Mouse (Mus musculus) lung, embryonic 14.5 days (tissue): ENCODE data around the gene Cnih3. TPM values are rescaled to one million over a fixed set of nuclear protein-coding genes. Genes with fewer than 3 reads are reported as not detected.
A peak's percentile ranks its signal among the peaks of the same experiment; 100 is the strongest.

Experiments
- ATAC-seq: fragments of 200-750 bp; cut with Nextera tagmentation; 2 replicates; pipeline ENCODE4 v1.8.0; 2017; ENCODE audit warnings: mild to moderate bottlenecking, moderate TSS enrichment, moderate library complexity; ENCODE audit not compliant: insufficient read depth
- DNase-seq: peaks from one replicate; pipeline ENCODE4 v3.0.0-alpha.2; 2015
- H3K27ac ChIP-seq: fragments of 300-500 bp; sonication (generic); 2 replicates; pipeline ENCODE4 v1.5.1; 2014; ENCODE audit warnings: low read depth, mild to moderate bottlenecking, moderate library complexity
- H3K27me3 ChIP-seq: fragments of 300-500 bp; sonication (generic); 2 replicates; pipeline ENCODE4 v1.6.1; 2014; ENCODE audit warnings: low read length, control low read depth; ENCODE audit not compliant: insufficient read depth
- H3K36me3 ChIP-seq: fragments of 300-500 bp; sonication (generic); 2 replicates; pipeline ENCODE4 v1.6.1; 2014; ENCODE audit warnings: control low read depth; ENCODE audit not compliant: insufficient read depth
- H3K4me1 ChIP-seq: fragments of 300-500 bp; sonication (generic); 2 replicates; pipeline ENCODE4 v1.6.1; 2014; ENCODE audit warnings: antibody characterized with exemption, control low read depth; ENCODE audit not compliant: insufficient read depth
- H3K4me2 ChIP-seq: fragments of 300-500 bp; sonication (generic); 2 replicates; pipeline ENCODE4 v1.6.1; 2014; ENCODE audit warnings: mild to moderate bottlenecking
- H3K4me3 ChIP-seq: fragments of 300-500 bp; sonication (generic); 2 replicates; pipeline ENCODE4 v1.5.1; 2014; ENCODE audit warnings: low read depth, low read length
- H3K9ac ChIP-seq: fragments of 300-500 bp; sonication (generic); 2 replicates; pipeline ENCODE4 v1.6.1; 2014
- H3K9me3 ChIP-seq: fragments of 300-500 bp; sonication (generic); 2 replicates; pipeline ENCODE4 v1.6.1; 2016; ENCODE audit warnings: low read depth, low read length, control low read depth
- CTCF ChIP-seq: IDR thresholded peaks from 2 replicates; pipeline ENCODE4 v1.5.1; 2016; ENCODE audit warnings: antibody characterized with exemption, low read depth
- WGBS: fragments of 180-500 bp; shearing (Covaris S2); extraction: QIAGEN DNeasy Blood & Tissue Kit; methylation state at CpG from one replicate; pipeline ENCODE4 v1.1.7; 2014; 5-methylcytosine and 5-hydroxymethylcytosine counted together
- polyA plus RNA-seq: library from polyadenylated mRNA; unstranded; fragments of >200 nt; fragmentation: Nextera tagmentation; extraction: Ambion mirVana; gene quantifications from 2 replicates; pipeline ENCODE4 v1.2.1, GENCODE M21; 2014

Cnih3 gene
- polyA plus RNA-seq, 1 experiment from 2014 or later: not detected

DNA sequence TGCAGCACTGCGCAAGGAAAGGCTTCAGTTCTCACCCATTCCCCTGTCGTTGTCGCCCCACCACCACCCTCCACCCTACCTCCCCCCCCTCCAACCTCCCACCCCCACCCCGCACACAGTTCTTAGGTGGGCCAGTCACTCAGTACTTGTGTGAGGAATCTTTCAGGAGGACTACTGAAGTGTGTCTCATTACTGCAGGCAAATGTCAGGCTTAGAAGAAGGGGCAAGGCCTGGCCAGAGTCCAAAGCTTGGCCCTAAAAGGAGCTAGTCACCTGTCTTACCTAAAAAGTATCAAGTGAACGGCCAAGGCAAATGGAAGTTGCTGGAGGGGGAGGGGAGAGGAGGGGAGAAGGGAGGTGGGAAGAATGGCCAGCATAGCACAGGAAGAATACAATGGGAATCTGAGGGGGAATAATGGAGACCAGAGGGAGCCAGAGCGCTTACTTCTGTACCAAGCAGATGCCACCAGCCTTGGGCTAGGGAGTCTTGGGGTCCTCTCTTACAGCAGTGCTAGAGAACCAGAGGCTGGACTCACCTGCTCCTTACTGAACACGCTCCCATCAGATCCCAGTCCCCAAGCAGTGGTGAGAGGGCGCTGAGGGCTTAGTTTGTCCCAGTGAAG is 88.7 kb downstream of the Cnih3 start:
- no peak overlapping the region for H3K9ac ChIP-seq
- TF ChIP-seq CTCF: no peak
- no peak for ATAC-seq
- H3K4me2 ChIP-seq: no peak overlapping the region
- H3K4me3 ChIP-seq: no peak overlapping the region
- WGBS: 73% methylated on average over 8 of the region's 8 CpGs
- DNase-seq: peak; percentile 32
- H3K27me3 ChIP-seq: no peaks in the 10 kb centered on the region
- no peaks in the 10 kb centered on the region for H3K9me3 ChIP-seq
- no peaks in the 10 kb centered on the region for H3K4me1 ChIP-seq
- H3K27ac ChIP-seq: peak overlapping the region; percentile 50; the same call in 1 of the 2 replicates
- no peaks in the 10 kb centered on the region for H3K36me3 ChIP-seq

- TF ChIP-seq CTCF: no peak
- no peaks in the 10 kb centered on the region for H3K9me3 ChIP-seq
- WGBS: 66% methylated on average over 7 of the region's 7 CpGs
- DNase-seq (peak; percentile 57), ATAC-seq (peak; percentile 63)
- no peaks in the 10 kb centered on the region for H3K27me3 ChIP-seq
- H3K4me2 ChIP-seq: no peak overlapping the region
- H3K36me3 ChIP-seq: no peaks in the 10 kb centered on the region
- H3K27ac ChIP-seq: peak overlapping the region; percentile 50; the same call in 1 of the 2 replicates
- H3K4me1 ChIP-seq: no peaks in the 10 kb centered on the region
- no peak overlapping the region for H3K4me3 ChIP-seq
- H3K9ac ChIP-seq: no peak overlapping the region
These were observed 89.3 kb downstream of the Cnih3 start for GRCm38 (mm10) chr1:181441654-181442241.

GRCm38 (mm10) chr1:181445041-181445440 is 92.6 kb downstream of the Cnih3 start:
- no peak for ATAC-seq
- TF ChIP-seq CTCF: no peak
- H3K9ac ChIP-seq: no peak overlapping the region
- no peak overlapping the region for H3K4me3 ChIP-seq
- H3K27me3 ChIP-seq: no peaks in the 10 kb centered on the region
- 87% methylated on average over 5 of the region's 5 CpGs for WGBS
- H3K27ac ChIP-seq: no peak overlapping the region
- no peaks in the 10 kb centered on the region for H3K9me3 ChIP-seq
- H3K36me3 ChIP-seq: no peaks in the 10 kb centered on the region
- no peak for DNase-seq
- no peaks in the 10 kb centered on the region for H3K4me1 ChIP-seq
- H3K4me2 ChIP-seq: no peak overlapping the region

- Histone ChIP-seq H3K27ac (no peak overlapping the region), H3K4me3 (no peak overlapping the region), H3K4me2 (no peak overlapping the region), H3K9ac (no peak overlapping the region), H3K4me1 (no peaks in the 10 kb centered on the region), H3K27me3 (no peaks in the 10 kb centered on the region), H3K36me3 (no peaks in the 10 kb centered on the region), H3K9me3 (no peaks in the 10 kb centered on the region)
- WGBS: 23% methylated on average over 1 of the region's 1 CpGs
- DNase-seq (peak; percentile 39), ATAC-seq (no peak)
- TF ChIP-seq CTCF: peak; percentile 43
These were observed 93.3 kb downstream of the Cnih3 start for GRCm38 (mm10) chr1:181445630-181446257.

DNA sequence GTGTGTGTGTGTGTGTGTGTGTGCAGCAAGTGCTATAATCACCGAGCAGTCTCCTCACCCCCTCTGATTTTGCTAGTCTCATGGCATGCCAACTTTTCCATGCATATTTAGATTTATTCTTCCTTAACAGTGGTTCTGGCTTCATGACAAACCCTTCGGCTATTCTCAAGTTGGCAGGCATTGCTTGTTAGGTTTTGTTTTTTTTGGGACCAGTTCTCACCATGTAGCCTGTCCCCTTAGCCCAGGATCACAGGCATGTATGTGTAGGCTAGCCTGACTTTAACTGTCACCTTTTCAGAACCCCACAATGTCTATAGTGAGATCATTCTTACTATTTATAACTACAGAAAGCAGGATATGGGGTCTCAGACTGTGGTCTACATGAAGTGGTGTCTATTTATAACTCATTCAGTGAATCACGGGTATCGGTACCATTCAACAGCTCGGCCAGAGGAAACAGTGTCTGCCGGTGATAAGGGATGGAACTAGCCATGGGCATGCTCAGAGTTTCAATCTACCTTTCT is 94.2 kb downstream of the Cnih3 start:
- Histone ChIP-seq H3K27ac (no peak overlapping the region), H3K9me3 (no peaks in the 10 kb centered on the region), H3K4me2 (no peak overlapping the region), H3K36me3 (no peaks in the 10 kb centered on the region), H3K4me3 (no peak overlapping the region), H3K9ac (no peak overlapping the region), H3K27me3 (no peaks in the 10 kb centered on the region), H3K4me1 (no peaks in the 10 kb centered on the region)
- ATAC-seq: peak; percentile 67; the same call in 1 of the 2 replicates
- no peak for TF ChIP-seq CTCF
- DNase-seq: peak; percentile 57
- WGBS: 56% methylated on average over 6 of the region's 6 CpGs

GRCm38 (mm10) chr1:181447576-181447975 is 95.1 kb downstream of the Cnih3 start:
- DNase-seq (no peak), ATAC-seq (no peak)
- no peaks in the 10 kb centered on the region for H3K27me3 ChIP-seq
- no peak overlapping the region for H3K4me2 ChIP-seq
- H3K4me1 ChIP-seq: no peaks in the 10 kb centered on the region
- H3K36me3 ChIP-seq: no peaks in the 10 kb centered on the region
- H3K9ac ChIP-seq: no peak overlapping the region
- 79% methylated on average over 4 of the region's 4 CpGs for WGBS
- no peak overlapping the region for H3K27ac ChIP-seq
- TF ChIP-seq CTCF: no peak
- no peak overlapping the region for H3K4me3 ChIP-seq
- H3K9me3 ChIP-seq: no peaks in the 10 kb centered on the region

- H3K4me3 ChIP-seq: no peak overlapping the region
- DNase-seq (no peak), ATAC-seq (no peak)
- H3K9ac ChIP-seq: no peak overlapping the region
- no peaks in the 10 kb centered on the region for H3K9me3 ChIP-seq
- H3K4me1 ChIP-seq: no peaks in the 10 kb centered on the region
- H3K27ac ChIP-seq: no peak overlapping the region
- WGBS: 81% methylated on average over 7 of the region's 7 CpGs
- TF ChIP-seq CTCF: no peak
- H3K27me3 ChIP-seq: no peaks in the 10 kb centered on the region
- H3K36me3 ChIP-seq: no peaks in the 10 kb centered on the region
- no peak overlapping the region for H3K4me2 ChIP-seq
These were observed 95.6 kb downstream of the Cnih3 start for GRCm38 (mm10) chr1:181448041-181448440.
